Mouse (Mus musculus): ENCODE results near the gene Tomm40l.

DNA sequence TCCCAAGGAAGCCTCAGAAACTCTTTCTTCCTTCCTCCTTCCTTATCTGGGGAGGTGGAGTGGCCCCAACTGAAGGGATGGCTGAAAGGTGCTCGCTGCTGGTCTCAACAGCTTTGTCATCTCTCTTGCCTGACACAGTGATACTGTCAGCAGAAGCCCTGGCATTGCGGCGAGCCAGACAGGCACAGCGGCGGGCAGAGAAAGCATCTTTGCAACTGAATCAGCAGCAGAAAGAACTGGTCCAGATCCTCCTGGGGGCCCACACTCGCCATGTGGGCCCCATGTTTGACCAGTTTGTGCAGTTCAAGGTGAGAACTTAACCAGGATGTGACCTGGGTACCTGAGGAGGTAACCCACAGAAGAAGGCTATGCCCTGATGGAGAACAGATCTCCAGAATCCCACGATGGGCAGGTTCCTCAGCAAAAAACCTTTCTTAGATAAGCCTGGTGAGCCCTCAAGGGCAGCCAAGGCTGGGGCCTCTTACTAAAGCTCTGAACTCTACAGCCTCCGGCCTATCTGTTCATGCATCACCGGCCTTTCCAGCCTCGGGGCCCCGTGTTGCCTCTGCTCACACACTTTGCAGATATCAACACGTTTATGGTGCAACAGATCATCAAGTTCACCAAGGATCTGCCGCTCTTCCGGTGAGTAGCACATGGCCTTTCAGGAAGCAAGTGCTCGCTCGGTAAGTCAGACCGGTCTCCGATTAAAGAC, 5.9 kb downstream of the Tomm40l start:
- TF ChIP-seq CTCF (IDR thresholded peaks at IDR 0.05; ENCODE audit: insufficient read depth, low read depth, low read length) = no peak
- TF ChIP-seq POLR2A (IDR thresholded peaks at IDR 0.05; ENCODE audit: insufficient read depth, low read depth, low read length) = no peak
